Mouse (Mus musculus) midbrain, embryonic 13.5 days (tissue): ENCODE data around the gene Acta1. TPM values are rescaled to one million over a fixed set of nuclear protein-coding genes. Genes with fewer than 3 reads are reported as not detected.

Source experiments
- ATAC-seq: fragments of 200-750 bp; cut with Nextera tagmentation; 2 replicates; pipeline ENCODE4 v1.8.0; 2017; ENCODE audit warnings: mild to moderate bottlenecking, moderate TSS enrichment, moderate library complexity
- H3K27ac ChIP-seq: fragments of 300-500 bp; sonication (generic); 2 replicates; pipeline ENCODE4 v1.5.1; 2015; ENCODE audit warnings: inconsistent platforms, mild to moderate bottlenecking, moderate library complexity
- H3K27me3 ChIP-seq: fragments of 300-500 bp; sonication (generic); 2 replicates; pipeline ENCODE4 v1.6.1; 2015; ENCODE audit warnings: mild to moderate bottlenecking, inconsistent platforms
- H3K36me3 ChIP-seq: fragments of 300-500 bp; sonication (generic); 2 replicates; pipeline ENCODE4 v1.6.1; 2015; ENCODE audit warnings: mild to moderate bottlenecking, inconsistent platforms
- H3K4me1 ChIP-seq: fragments of 300-500 bp; sonication (generic); replicated peaks from 2 replicates; pipeline ENCODE4 v1.6.1; 2015; ENCODE audit warnings: inconsistent platforms
- H3K4me2 ChIP-seq: fragments of 300-500 bp; sonication (generic); replicated peaks from 2 replicates; pipeline ENCODE4 v1.6.1; 2015; ENCODE audit warnings: moderate library complexity, mild to moderate bottlenecking, inconsistent platforms
- H3K4me3 ChIP-seq: fragments of 300-500 bp; sonication (generic); replicated peaks from 2 replicates; pipeline ENCODE4 v1.5.1; 2015; ENCODE audit warnings: mild to moderate bottlenecking, inconsistent platforms
- H3K9ac ChIP-seq: fragments of 300-500 bp; sonication (generic); replicated peaks from 2 replicates; pipeline ENCODE4 v1.6.1; 2015; ENCODE audit warnings: mild to moderate bottlenecking, inconsistent platforms
- H3K9me3 ChIP-seq: fragments of 300-500 bp; sonication (generic); 2 replicates; pipeline ENCODE4 v1.6.1; 2016; ENCODE audit warnings: mild to moderate bottlenecking, inconsistent platforms
- WGBS: fragments of 180-500 bp; shearing (Covaris S2); methylation state at CpG from one replicate; pipeline ENCODE4 v1.1.7; 2015; 5-methylcytosine and 5-hydroxymethylcytosine counted together
- polyA plus RNA-seq: library from polyadenylated mRNA; unstranded; fragments of >200 nt; fragmentation: Nextera tagmentation; extraction: Ambion mirVana; gene quantifications from 2 replicates; pipeline ENCODE4 v1.2.1, GENCODE M21; 2015

Gene Acta1
- polyA plus RNA-seq, 1 experiment from 2014 or later: 2.3 TPM

DNA sequence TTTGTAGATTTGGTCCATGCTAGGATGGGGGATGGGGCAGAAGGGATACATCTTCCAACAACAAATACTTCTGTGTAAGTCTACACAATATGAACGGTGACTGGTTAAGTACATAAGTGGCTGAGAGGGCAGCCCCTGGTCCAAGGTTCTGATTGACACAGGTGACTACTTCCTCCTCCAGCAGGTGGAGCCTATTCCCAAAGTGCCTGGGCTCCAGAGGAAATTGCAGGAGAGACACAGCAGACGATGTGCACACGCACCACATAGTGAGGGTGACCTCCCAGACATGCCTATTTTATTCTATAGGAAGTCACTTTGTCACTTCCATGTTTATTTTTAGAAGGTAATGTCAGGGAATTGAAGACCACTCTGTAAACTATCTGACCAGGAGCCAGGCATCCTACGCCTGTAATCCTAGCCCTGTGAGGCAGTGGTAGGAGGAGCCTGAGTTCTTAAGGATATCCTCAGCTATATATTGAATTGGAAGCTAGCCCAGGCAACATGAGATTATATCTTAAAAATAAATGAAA lies 13.7 kb downstream of the Acta1 start:
- H3K36me3 ChIP-seq: no peaks in the 10 kb centered on the region
- no peak overlapping the region for H3K4me3 ChIP-seq
- 64% methylated on average over 4 of the region's 4 CpGs for WGBS
- H3K4me2 ChIP-seq: no peak overlapping the region
- no peak for ATAC-seq
- peaks cover 14% of the 10 kb centered on the region for H3K4me1 ChIP-seq
- no peak overlapping the region for H3K9ac ChIP-seq
- peaks cover 2% of the 10 kb centered on the region; the same call in 1 of the 2 replicates for H3K27me3 ChIP-seq
- no peak overlapping the region for H3K27ac ChIP-seq
- H3K9me3 ChIP-seq: no peaks in the 10 kb centered on the region

DNA sequence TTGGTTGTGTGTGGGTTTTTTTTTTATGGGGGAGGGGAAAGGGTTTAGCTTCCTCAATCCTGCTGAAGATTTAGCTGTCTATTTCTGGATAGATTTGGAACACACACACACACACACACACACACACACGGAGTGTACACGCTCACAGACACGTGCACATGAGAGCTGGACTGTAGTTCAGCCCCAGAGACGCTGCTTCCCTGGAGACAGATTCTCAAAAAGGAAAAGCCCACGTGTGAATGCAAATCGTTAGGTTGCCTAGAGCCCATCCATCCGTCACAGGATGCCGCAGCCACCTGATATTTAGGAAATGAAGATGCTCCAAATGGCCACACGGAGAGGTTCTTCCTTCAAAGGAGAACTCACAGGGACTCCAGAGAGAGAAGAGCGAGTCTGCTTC lies 14.3 kb downstream of the Acta1 start:
- H3K36me3 ChIP-seq: no peaks in the 10 kb centered on the region
- ATAC-seq: no peak
- peaks cover 14% of the 10 kb centered on the region for H3K4me1 ChIP-seq
- no peak overlapping the region for H3K9ac ChIP-seq
- no peak overlapping the region for H3K27ac ChIP-seq
- peaks cover 2% of the 10 kb centered on the region; the same call in 1 of the 2 replicates for H3K27me3 ChIP-seq
- H3K9me3 ChIP-seq: no peaks in the 10 kb centered on the region
- WGBS: 68% methylated on average over 10 of the region's 10 CpGs
- H3K4me3 ChIP-seq: no peak overlapping the region
- H3K4me2 ChIP-seq: no peak overlapping the region

DNA sequence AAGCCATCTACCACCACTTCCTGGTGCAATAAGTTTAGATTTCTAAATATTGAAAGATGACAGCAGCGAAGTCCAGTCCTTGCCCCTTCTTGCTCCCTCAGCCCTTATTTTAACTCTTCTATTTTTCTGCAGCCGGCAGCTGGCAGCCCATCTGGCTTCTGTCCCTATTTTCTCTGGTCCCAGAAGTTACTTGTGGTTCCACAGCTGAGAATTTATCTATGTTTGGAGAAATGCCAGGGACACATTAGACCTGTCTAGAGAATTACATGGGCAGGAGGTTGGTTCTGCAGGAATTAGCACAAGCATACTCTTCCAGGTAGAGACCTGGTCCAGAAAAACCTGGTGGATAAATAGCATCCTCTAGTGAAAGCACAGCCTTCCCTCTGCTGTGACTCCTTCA lies 16.7 kb downstream of the Acta1 start:
- H3K9ac ChIP-seq: no peak overlapping the region
- no peak overlapping the region for H3K4me3 ChIP-seq
- no peak for ATAC-seq
- H3K27ac ChIP-seq: no peak overlapping the region
- no peak overlapping the region for H3K4me2 ChIP-seq
- H3K9me3 ChIP-seq: no peaks in the 10 kb centered on the region
- no peaks in the 10 kb centered on the region for H3K36me3 ChIP-seq
- H3K27me3 ChIP-seq: 0 out of 2 replicates have a peak, but pooled peaks cover 2% of the 10 kb centered on the region
- no peaks in the 10 kb centered on the region for H3K4me1 ChIP-seq
- WGBS: 86% methylated on average over 2 of the region's 2 CpGs

DNA sequence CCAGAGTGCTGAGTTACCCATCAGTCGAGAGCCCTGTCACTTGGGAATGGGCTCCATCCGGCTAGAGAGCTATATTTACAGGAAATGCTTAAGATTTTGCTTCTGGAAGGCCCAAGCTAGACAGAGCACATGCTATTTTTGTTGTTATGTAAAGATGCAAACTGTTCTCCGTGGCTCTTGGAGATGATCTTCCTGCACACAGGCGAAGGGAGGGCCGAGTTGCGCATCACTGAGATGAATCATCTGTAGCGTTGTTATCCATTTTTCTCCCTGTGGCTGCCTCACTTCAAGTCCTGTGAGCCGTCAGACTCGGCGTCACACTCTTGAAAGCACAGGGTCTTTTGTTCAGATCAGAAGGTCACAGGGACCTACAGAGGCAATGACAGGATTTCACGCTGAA lies 20.2 kb downstream of the Acta1 start:
- Histone ChIP-seq H3K4me3 (no peak overlapping the region), H3K4me1 (no peaks in the 10 kb centered on the region), H3K4me2 (no peak overlapping the region), H3K27ac (no peak overlapping the region), H3K9me3 (no peaks in the 10 kb centered on the region), H3K9ac (no peak overlapping the region), H3K27me3 (no peaks in the 10 kb centered on the region), H3K36me3 (no peaks in the 10 kb centered on the region)
- 76% methylated on average over 11 of the region's 11 CpGs for WGBS
- no peak for ATAC-seq

DNA sequence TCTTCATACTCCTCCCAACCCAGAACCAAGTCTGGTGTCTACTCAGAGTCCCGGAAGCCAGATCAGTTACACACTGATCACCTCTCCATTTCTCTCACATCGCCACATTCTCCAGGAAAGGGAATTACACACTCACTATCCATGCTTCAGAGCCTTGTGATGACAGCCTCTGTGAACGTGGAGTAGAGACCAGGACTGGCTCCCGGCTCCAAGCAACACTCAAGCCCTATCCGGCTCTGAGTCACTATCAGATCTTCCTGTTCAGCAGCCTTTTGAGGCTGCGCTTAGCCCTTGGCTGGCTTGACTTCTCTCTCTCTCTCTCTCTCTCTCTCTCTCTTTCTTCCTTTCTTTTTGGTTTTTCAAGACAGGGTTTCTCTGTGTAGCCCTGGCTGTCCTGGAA lies 21.2 kb downstream of the Acta1 start:
- ATAC-seq: no peak
- no peak overlapping the region for H3K9ac ChIP-seq
- no peak overlapping the region for H3K4me2 ChIP-seq
- no peak overlapping the region for H3K4me3 ChIP-seq
- H3K36me3 ChIP-seq: no peaks in the 10 kb centered on the region
- no peaks in the 10 kb centered on the region for H3K27me3 ChIP-seq
- no peaks in the 10 kb centered on the region for H3K9me3 ChIP-seq
- H3K27ac ChIP-seq: no peak overlapping the region
- H3K4me1 ChIP-seq: no peaks in the 10 kb centered on the region
- WGBS: 87% methylated on average over 6 of the region's 6 CpGs

DNA sequence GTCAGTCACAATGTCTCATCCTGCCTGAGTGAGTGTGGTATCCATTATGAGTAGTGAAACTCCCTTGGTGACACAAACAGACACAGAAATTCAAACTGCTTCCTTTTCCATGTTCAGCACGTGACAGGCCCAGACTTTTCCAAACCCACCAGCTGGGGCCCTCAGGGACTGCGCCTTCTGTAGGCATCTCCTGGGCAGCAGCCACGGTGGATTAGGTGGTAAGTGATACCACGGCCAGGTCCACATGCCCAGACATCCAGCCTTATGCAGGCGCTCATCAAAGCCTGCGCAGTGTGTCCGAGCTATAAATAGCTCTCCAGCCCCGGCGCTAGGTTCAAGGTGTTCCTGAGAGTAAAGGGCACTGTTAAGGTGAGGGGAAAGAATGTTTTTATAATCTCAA lies 22.5 kb downstream of the Acta1 start:
- WGBS: 87% methylated on average over 9 of the region's 9 CpGs
- Histone ChIP-seq H3K27ac (no peak overlapping the region), H3K4me3 (no peak overlapping the region)

DNA sequence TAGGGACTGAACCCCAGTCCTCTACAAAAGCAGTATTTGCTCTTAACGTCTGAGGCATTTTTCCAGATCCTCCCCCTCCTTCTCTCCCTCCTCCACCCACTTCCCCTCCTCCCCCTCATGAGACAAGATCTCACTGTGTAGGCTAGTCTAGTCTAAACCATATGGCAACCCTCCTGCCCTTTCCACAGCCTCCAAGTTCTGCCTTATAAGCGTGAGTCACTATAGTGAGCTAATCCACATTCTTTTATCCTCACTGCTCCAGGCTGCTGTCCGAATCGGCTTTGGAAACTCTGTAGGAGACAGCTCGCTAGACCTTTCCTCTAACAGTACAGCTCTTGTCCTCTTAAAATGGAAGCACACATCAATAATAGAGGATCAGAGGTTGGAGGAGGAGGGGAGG lies 27.6 kb downstream of the Acta1 start:
- Histone ChIP-seq H3K36me3 (no peaks in the 10 kb centered on the region), H3K27ac (no peak overlapping the region), H3K9ac (no peak overlapping the region), H3K27me3 (peaks cover 16% of the 10 kb centered on the region; the same call in 1 of the 2 replicates), H3K4me2 (no peak overlapping the region), H3K4me3 (no peak overlapping the region), H3K9me3 (no peaks in the 10 kb centered on the region), H3K4me1 (peaks cover 4% of the 10 kb centered on the region; the same call in 1 of the 2 replicates)
- 19% methylated on average over 5 of the region's 5 CpGs for WGBS
- no peak for ATAC-seq

More for the DNA sequence above, 22.5 kb downstream of the Acta1 start:
- Histone ChIP-seq H3K36me3 (no peaks in the 10 kb centered on the region), H3K27me3 (no peaks in the 10 kb centered on the region), H3K9me3 (no peaks in the 10 kb centered on the region), H3K4me1 (no peaks in the 10 kb centered on the region), H3K9ac (no peak overlapping the region), H3K4me2 (no peak overlapping the region)
- no peak for ATAC-seq

DNA sequence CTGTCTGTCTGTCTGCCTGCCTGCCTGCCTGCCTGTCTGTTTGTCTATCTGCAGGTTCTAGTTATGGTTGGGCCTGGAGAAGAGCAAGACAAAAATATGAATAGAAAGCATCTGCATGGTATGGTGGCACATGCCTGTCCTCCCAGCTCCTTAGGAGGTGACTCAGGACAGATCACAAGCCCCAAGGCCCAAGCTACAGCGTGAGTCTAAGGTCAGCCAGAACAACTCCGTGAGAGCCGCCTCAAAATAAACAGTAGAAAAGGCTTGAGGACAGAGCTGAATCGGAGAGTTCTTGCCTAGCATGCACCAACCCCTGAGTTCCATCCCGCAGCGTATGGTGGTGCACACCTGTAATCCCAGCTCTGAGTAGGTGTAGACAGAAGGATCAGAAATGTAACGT lies 28.8 kb downstream of the Acta1 start:
- Histone ChIP-seq H3K9me3 (no peaks in the 10 kb centered on the region), H3K4me1 (peaks cover 4% of the 10 kb centered on the region; the same call in 1 of the 2 replicates), H3K4me3 (no peak overlapping the region), H3K27ac (no peak overlapping the region), H3K27me3 (peaks cover 25% of the 10 kb centered on the region; the same call in 1 of the 2 replicates), H3K9ac (no peak overlapping the region), H3K4me2 (no peak overlapping the region), H3K36me3 (no peaks in the 10 kb centered on the region)
- no peak for ATAC-seq
- WGBS: 82% methylated on average over 7 of the region's 7 CpGs

DNA sequence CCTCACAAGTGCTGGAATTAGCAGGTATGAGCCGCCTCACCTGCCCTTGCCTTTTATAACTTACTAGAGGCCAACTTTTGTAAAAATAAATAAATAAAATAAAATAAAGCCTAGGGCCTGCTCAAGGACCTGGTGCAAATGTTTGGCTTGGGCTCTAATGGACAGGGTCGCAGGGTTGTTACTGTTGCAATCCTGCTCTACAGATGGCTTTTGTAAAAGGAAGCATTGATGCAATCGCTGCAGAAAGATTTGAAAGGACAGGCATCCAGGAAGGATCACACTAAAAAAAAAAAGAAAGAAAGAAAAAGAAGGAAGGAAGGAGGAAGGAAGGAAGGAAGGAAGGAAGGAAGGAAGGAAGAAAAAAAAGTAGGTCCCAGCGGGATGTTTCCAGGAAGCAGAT lies 34.2 kb downstream of the Acta1 start:
- ATAC-seq: no peak
- 75% methylated on average over 4 of the region's 4 CpGs for WGBS
- peak overlapping the region; percentile 86 for H3K4me2 ChIP-seq
- no peaks in the 10 kb centered on the region for H3K36me3 ChIP-seq
- peak overlapping the region; percentile 91 for H3K4me3 ChIP-seq
- no peaks in the 10 kb centered on the region for H3K9me3 ChIP-seq
- no peak overlapping the region for H3K9ac ChIP-seq
- peaks cover 27% of the 10 kb centered on the region; the same call in 1 of the 2 replicates for H3K27me3 ChIP-seq
- H3K4me1 ChIP-seq: peaks cover 19% of the 10 kb centered on the region
- no peak overlapping the region for H3K27ac ChIP-seq

DNA sequence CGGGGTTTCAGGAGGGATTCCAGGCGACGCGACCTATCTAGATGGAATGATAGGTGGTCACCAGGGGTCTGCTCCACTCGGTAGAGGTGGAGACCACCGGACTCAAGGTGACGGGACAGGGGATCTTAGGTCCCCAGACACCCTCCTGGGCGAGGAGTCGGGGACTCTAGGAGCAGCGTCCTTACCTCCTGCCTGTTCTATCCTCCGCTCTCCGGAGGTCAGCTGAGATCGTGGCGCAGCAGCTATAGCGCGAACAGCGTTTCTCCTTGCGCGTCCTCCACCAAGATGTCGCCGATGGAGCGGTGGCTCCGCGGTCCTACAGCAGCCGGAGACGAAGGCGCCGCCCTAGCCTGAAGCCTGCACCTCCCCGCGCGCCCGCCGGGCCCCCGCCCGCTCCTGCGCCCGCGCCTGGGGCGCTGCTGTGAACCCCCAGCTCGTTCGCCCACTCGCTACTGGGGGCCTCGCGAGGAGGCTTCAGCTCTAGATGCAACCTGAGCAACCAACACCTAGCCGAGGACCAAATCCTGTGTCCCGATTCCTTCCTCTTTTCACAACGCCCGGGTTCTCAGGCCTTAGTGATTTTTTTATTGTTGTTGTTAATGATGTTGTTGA lies 34.8 kb downstream of the Acta1 start, which contains the start of gene Ccsap:
Gene Ccsap, minus strand, starts transcription at position 562 of the 612 bp plus-strand sequence.
- 1% methylated on average over 48 of the region's 48 CpGs for WGBS
- Histone ChIP-seq H3K4me3 (peak within 1 kb of the TSS; percentile 91), H3K4me2 (peak within 1 kb of the TSS; percentile 86), H3K36me3 (no peaks in the 10 kb centered on the region), H3K9me3 (no peaks in the 10 kb centered on the region), H3K27ac (peak within 1 kb of the TSS; percentile 85), H3K4me1 (peaks cover 19% of the 10 kb centered on the region), H3K27me3 (peaks cover 25% of the 10 kb centered on the region; the same call in 1 of the 2 replicates), H3K9ac (peak within 1 kb of the TSS; percentile 82)
- ATAC-seq: peak; percentile 86

DNA sequence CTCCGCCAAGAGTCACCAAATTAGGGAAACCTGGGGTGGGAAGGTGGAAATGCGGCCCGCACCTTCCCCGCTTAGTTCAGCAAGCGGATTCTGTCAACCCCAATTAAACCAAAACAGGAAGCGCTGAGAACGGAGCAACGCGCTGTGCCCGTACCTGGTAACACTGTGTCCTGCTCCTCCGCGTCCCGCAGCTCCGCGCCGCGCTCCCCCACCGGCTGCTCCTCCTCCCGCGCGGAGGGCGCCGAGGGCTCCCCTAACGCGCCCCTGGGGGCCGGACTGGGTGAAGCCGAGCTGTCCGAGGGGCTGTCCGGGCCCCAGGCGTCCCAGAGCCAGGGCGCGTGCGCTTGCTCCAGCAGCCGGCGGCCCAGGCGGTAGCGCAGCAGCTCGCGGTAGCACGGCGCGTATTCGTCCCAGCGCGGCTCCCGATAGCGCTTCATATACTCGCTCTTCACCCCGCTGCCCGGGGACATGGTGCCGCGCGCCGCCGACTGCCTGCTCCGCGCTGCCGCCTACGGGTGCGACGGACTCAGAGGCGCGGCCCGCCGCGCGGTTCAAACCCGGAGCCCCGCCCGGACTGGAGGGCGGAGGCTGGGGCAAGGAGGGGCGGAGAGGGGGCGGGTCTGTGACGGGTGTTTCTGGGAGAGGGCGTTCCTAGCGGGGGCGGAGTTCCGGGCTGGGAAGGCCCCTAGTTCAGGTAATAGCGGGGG lies 35.5 kb downstream of the Acta1 start:
- Histone ChIP-seq H3K27me3 (peaks cover 25% of the 10 kb centered on the region; the same call in 1 of the 2 replicates), H3K9me3 (no peaks in the 10 kb centered on the region), H3K27ac (peak overlapping the region; percentile 85), H3K4me2 (peak overlapping the region; percentile 86), H3K36me3 (no peaks in the 10 kb centered on the region), H3K4me1 (peaks cover 17% of the 10 kb centered on the region), H3K9ac (peak overlapping the region; percentile 82), H3K4me3 (peak overlapping the region; percentile 91)
- under 1% methylated on average over 71 of the region's 79 CpGs for WGBS
- ATAC-seq: peak; percentile 95

DNA sequence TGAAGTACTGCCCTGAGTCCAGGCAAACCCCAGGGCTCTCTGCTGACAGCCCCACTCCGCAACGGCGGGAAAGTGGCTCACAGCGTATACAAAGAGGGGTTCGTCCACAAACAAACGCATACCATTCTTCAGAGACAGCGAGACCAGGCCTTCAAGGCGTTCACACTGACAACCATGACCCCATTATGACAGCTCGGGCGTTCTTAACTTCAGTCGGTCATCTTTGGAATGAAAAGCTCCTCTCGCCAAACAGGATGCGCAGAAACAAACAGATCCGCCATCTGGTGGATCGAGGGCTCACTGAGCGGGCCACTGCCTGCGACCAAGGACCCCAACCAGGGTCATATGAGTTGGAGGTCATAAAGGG lies 36.0 kb downstream of the Acta1 start:
- under 1% methylated on average over 17 of the region's 17 CpGs for WGBS
- Histone ChIP-seq H3K27ac (peak overlapping the region; percentile 81; the same call in 1 of the 2 replicates), H3K9ac (peak overlapping the region; percentile 82), H3K4me3 (peak overlapping the region; percentile 91), H3K27me3 (peaks cover 24% of the 10 kb centered on the region; the same call in 1 of the 2 replicates), H3K9me3 (no peaks in the 10 kb centered on the region), H3K4me1 (peaks cover 16% of the 10 kb centered on the region), H3K36me3 (no peaks in the 10 kb centered on the region), H3K4me2 (peak overlapping the region; percentile 86)
- peak; percentile 43 for ATAC-seq
